Mouse (Mus musculus): ENCODE measurements at regions not wholly inside any gene's neighbourhood (a gene's known extent, or its start where the extent isn't known, plus 50 kb on each side); places are given as distances from the start of the nearest gene placed in this dataset.

DNA sequence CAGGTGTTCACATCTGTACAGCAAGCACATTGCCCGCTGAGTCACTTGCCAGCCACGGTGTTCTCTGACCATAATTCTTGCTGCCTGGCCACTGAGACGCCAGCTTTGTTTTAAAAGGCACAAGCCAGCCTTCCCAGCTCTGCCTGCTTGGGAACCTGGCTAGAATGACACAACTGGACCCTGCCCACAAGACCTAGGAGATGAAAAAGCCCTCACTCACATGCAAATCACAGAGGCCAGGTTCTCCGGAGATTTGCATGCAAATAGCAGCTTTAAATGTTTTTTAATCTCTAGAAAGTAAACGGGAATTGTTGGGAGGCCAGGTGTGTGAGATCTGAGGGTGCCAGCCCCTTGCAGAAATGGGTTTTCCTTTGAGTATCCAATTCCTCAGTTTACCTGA is 71.9 kb downstream of the 1810010D01Rik start:
- peaks cover 11% of the 10 kb centered on the region for H3K9me3 ChIP-seq (replicated peaks; ENCODE audit: control insufficient read depth, low read length)
- H3K36me3 ChIP-seq (ENCODE audit: control insufficient read depth, insufficient read depth), result no peaks in the 10 kb centered on the region
- no peaks in the 10 kb centered on the region for H3K4me1 ChIP-seq (ENCODE audit: control insufficient read depth, insufficient read depth, low read length)
- no peak overlapping the region for H3K4me2 ChIP-seq (ENCODE audit: low read depth, low read length)
- no peak overlapping the region for H3K27ac ChIP-seq (ENCODE audit: low read length)
- no peak for ATAC-seq (replicated peaks; ENCODE audit: extremely low read depth, insufficient read depth, low FRiP score)
- no peak overlapping the region for H3K4me3 ChIP-seq (ENCODE audit: low read length)
- no peak overlapping the region for H3K9ac ChIP-seq (ENCODE audit: low read length)
- H3K27me3 ChIP-seq (ENCODE audit: control insufficient read depth, insufficient read depth, low read length), result no peaks in the 10 kb centered on the region
- WGBS, result 50% methylated on average over 5 of the region's 5 CpGs

DNA sequence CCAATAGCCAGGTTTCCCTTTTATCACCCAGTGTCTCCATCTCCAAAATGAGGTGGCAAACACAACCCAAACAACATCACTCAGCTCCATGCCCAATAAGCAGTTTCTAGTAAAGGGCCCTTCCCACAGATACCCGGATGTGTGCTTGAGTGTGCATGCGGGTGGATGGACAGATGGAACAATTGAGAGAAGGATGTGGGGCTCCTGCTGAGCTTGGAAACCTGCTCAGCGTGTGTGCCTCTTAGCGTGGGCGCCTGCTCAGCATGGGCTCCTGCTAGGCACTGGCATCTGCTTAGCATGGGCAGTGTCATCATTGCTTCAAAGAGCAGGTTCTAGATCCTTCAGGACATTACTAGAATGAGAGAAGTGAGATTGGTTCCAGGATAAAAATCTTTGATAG is 75.4 kb downstream of the 1810010D01Rik start:
- 87% methylated on average over 5 of the region's 5 CpGs for WGBS
- Histone ChIP-seq H3K27me3 (ENCODE audit: control insufficient read depth, insufficient read depth, low read length) (no peaks in the 10 kb centered on the region), H3K27ac (ENCODE audit: low read length) (no peak overlapping the region), H3K36me3 (ENCODE audit: control insufficient read depth, insufficient read depth) (no peaks in the 10 kb centered on the region), H3K9me3 (replicated peaks; ENCODE audit: control insufficient read depth, low read length) (no peaks in the 10 kb centered on the region), H3K9ac (ENCODE audit: low read length) (no peak overlapping the region), H3K4me1 (ENCODE audit: control insufficient read depth, insufficient read depth, low read length) (peaks cover 5% of the 10 kb centered on the region; the same call in 1 of the 2 replicates), H3K4me2 (ENCODE audit: low read depth, low read length) (no peak overlapping the region), H3K4me3 (ENCODE audit: low read length) (no peak overlapping the region)
- no peak for ATAC-seq (replicated peaks; ENCODE audit: extremely low read depth, insufficient read depth, low FRiP score)

DNA sequence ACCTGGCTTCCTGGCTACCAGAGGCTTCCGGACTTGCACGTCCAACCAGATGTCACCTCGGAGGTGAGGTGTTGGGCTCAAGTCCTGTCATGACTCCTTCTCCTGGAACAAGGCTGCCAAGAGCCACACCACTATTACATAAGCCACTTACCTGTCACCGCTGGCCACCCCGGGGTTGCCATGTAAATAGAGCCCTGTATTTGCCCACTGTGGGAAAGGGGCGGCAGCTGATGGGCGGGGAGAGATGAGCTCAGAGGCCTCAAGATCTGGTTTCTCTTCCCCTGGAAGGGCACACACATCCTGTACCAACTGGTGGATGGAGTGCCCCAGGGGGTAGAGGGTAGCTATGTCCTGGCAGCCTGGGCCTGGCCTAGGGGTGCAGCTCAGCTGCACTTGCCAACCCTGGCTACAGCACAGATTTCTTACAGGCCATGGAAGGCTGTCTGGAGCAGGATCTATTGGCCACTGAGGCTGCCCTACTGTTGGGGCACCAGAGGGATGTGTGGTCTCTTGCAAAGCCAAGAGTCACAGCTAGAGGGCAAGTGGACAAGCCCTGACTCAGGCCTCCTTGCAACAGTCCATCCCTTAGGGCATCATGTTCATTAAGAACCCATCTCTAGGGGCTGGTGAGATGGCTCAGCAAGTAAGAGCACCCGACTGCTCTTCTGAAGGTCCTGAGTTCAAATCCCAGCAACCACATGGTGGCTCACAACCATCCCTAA is 76.3 kb downstream of the 1810010D01Rik start:
- no peak for ATAC-seq (replicated peaks; ENCODE audit: extremely low read depth, insufficient read depth, low FRiP score)
- H3K4me3 ChIP-seq (ENCODE audit: low read length), result no peak overlapping the region
- H3K27me3 ChIP-seq (ENCODE audit: control insufficient read depth, insufficient read depth, low read length), result no peaks in the 10 kb centered on the region
- no peak overlapping the region for H3K9ac ChIP-seq (ENCODE audit: low read length)
- no peak overlapping the region for H3K4me2 ChIP-seq (ENCODE audit: low read depth, low read length)
- no peaks in the 10 kb centered on the region for H3K9me3 ChIP-seq (replicated peaks; ENCODE audit: control insufficient read depth, low read length)
- no peaks in the 10 kb centered on the region for H3K36me3 ChIP-seq (ENCODE audit: control insufficient read depth, insufficient read depth)
- H3K4me1 ChIP-seq (ENCODE audit: control insufficient read depth, insufficient read depth, low read length), result peaks cover 10% of the 10 kb centered on the region; the same call in 1 of the 2 replicates
- H3K27ac ChIP-seq (ENCODE audit: low read length), result no peak overlapping the region
- 77% methylated on average over 8 of the region's 8 CpGs for WGBS

DNA sequence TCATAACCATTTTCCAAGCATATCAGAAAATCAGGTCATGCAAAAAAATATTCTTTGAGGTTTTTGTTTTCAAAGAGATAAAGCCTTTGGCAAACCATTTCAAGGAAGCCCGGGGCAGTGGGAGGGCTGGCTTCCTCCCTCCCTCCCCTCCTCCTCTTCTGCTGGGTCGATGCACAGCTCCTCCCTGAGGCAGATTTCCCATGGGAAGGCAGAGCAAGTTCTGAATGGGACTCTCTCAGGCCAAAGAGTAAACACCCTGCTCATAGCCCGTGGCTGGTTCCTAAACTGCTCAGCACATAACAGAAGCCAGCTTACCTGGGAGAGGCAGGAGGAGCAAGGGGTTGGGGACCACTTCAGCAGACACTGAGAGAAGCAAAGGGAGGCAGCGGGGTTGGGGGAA is 77.9 kb downstream of the 1810010D01Rik start:
- ATAC-seq (replicated peaks; ENCODE audit: extremely low read depth, insufficient read depth, low FRiP score), result no peak
- H3K9me3 ChIP-seq (replicated peaks; ENCODE audit: control insufficient read depth, low read length), result no peaks in the 10 kb centered on the region
- no peaks in the 10 kb centered on the region for H3K27me3 ChIP-seq (ENCODE audit: control insufficient read depth, insufficient read depth, low read length)
- no peak overlapping the region for H3K4me3 ChIP-seq (ENCODE audit: low read length)
- no peak overlapping the region for H3K9ac ChIP-seq (ENCODE audit: low read length)
- H3K27ac ChIP-seq (ENCODE audit: low read length), result no peak overlapping the region
- peaks cover 10% of the 10 kb centered on the region; the same call in 1 of the 2 replicates for H3K4me1 ChIP-seq (ENCODE audit: control insufficient read depth, insufficient read depth, low read length)
- no peak overlapping the region for H3K4me2 ChIP-seq (ENCODE audit: low read depth, low read length)
- no peaks in the 10 kb centered on the region for H3K36me3 ChIP-seq (ENCODE audit: control insufficient read depth, insufficient read depth)
- WGBS, result 31% methylated on average over 4 of the region's 4 CpGs

GRCm38 (mm10) chr7:145127661-145128060 is 80.3 kb downstream of the 1810010D01Rik start:
- ATAC-seq (replicated peaks; ENCODE audit: extremely low read depth, insufficient read depth, low FRiP score), result no peak; the same call in 1 of the 2 replicates
- Histone ChIP-seq H3K4me1 (ENCODE audit: control insufficient read depth, insufficient read depth, low read length) (peaks cover 10% of the 10 kb centered on the region; the same call in 1 of the 2 replicates), H3K27ac (ENCODE audit: low read length) (peak overlapping the region; percentile 28), H3K9me3 (replicated peaks; ENCODE audit: control insufficient read depth, low read length) (no peaks in the 10 kb centered on the region), H3K4me2 (ENCODE audit: low read depth, low read length) (no peak overlapping the region), H3K9ac (ENCODE audit: low read length) (0 out of 2 replicates have a peak overlapping the region, but pooled peaks have one; percentile 4), H3K36me3 (ENCODE audit: control insufficient read depth, insufficient read depth) (no peaks in the 10 kb centered on the region), H3K4me3 (ENCODE audit: low read length) (no peak overlapping the region), H3K27me3 (ENCODE audit: control insufficient read depth, insufficient read depth, low read length) (no peaks in the 10 kb centered on the region)
- WGBS, result 18% methylated on average over 8 of the region's 8 CpGs

DNA sequence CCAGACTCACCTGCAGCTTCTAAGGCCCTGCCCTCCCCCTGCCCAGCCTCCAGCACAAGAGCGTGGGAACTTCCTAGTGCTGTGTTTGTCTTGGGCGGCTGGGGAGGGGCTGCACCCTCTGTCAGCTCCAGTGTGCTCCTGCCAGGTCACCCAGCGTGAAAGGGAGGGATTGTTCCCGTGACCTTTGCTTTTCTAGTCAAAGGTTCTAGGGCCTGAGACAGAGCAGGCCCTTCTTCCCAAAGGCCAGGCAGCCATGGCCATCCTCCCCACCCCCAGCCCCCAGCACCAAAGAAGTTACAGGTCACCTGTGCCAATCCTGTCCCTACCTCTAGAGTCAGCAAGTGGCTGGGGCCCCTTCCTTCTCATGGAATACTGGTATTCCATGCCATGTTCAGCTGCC is 80.7 kb downstream of the 1810010D01Rik start:
- no peaks in the 10 kb centered on the region for H3K9me3 ChIP-seq (replicated peaks; ENCODE audit: control insufficient read depth, low read length)
- H3K4me3 ChIP-seq (ENCODE audit: low read length), result no peak overlapping the region
- no peaks in the 10 kb centered on the region for H3K36me3 ChIP-seq (ENCODE audit: control insufficient read depth, insufficient read depth)
- H3K4me1 ChIP-seq (ENCODE audit: control insufficient read depth, insufficient read depth, low read length), result peaks cover 10% of the 10 kb centered on the region; the same call in 1 of the 2 replicates
- 67% methylated on average over 4 of the region's 4 CpGs for WGBS
- H3K27me3 ChIP-seq (ENCODE audit: control insufficient read depth, insufficient read depth, low read length), result no peaks in the 10 kb centered on the region
- no peak overlapping the region for H3K4me2 ChIP-seq (ENCODE audit: low read depth, low read length)
- no peak for ATAC-seq (replicated peaks; ENCODE audit: extremely low read depth, insufficient read depth, low FRiP score)
- no peak overlapping the region for H3K9ac ChIP-seq (ENCODE audit: low read length)
- H3K27ac ChIP-seq (ENCODE audit: low read length), result no peak overlapping the region

- no peaks in the 10 kb centered on the region for H3K9me3 ChIP-seq (replicated peaks; ENCODE audit: control insufficient read depth, low read length)
- H3K4me3 ChIP-seq (ENCODE audit: low read length), result no peak overlapping the region
- H3K36me3 ChIP-seq (ENCODE audit: control insufficient read depth, insufficient read depth), result no peaks in the 10 kb centered on the region
- WGBS, result 76% methylated on average over 2 of the region's 2 CpGs
- H3K27ac ChIP-seq (ENCODE audit: low read length), result no peak overlapping the region
- H3K9ac ChIP-seq (ENCODE audit: low read length), result no peak overlapping the region
- no peak overlapping the region for H3K4me2 ChIP-seq (ENCODE audit: low read depth, low read length)
- peaks cover 20% of the 10 kb centered on the region for H3K4me1 ChIP-seq (ENCODE audit: control insufficient read depth, insufficient read depth, low read length)
- H3K27me3 ChIP-seq (ENCODE audit: control insufficient read depth, insufficient read depth, low read length), result no peaks in the 10 kb centered on the region
- no peak for ATAC-seq (replicated peaks; ENCODE audit: extremely low read depth, insufficient read depth, low FRiP score)
These were observed 83.8 kb downstream of the 1810010D01Rik start for GRCm38 (mm10) chr7:145123996-145124601.

DNA sequence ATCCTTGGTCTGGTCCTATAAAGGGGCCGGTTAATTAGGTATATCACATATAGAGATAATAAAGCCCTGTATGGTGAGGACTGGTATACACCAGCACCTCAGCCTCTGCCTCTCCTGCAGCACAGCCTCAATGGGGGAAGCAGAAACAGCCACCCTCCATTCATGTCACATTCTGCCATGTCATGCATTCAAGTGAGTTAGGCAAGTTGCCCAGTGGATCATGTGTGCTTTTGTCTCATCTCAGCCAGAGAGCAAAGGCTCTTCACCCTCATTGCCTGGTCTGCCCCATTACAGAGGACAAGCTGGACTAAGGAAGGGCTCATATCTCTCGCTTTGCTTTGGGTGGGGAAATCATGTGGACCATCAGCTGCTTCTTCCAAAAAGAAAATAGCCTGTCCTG is 85.4 kb downstream of the 1810010D01Rik start:
- 56% methylated on average over 2 of the region's 2 CpGs for WGBS
- ATAC-seq (replicated peaks; ENCODE audit: extremely low read depth, insufficient read depth, low FRiP score), result peak; percentile 45; the same call in 1 of the 2 replicates

DNA sequence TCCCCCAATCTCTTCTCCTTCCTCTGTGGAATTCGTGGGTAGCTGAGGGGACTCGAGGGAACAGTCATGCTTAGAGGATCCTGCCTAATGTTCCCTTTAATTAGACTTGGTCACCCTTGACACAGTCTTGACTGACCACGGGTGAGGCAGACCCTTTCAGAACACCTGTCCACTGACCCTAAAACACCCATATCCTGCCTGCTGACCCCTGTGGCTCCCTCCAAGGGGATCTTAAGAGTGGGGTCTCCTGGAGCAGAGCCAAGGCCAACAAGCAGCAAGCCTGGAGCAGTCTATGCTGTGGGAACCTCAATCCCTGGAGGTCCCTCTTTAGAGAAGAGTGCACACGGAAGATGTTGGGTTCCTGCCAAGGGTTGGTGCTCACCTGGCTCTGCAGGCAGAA is 89.5 kb downstream of the 1810010D01Rik start:
- no peak overlapping the region for H3K4me2 ChIP-seq (ENCODE audit: low read depth, low read length)
- no peaks in the 10 kb centered on the region for H3K9me3 ChIP-seq (replicated peaks; ENCODE audit: control insufficient read depth, low read length)
- whole genome bisulfite sequencing, result 58% methylated on average over 4 of the region's 4 CpGs
- H3K27me3 ChIP-seq (ENCODE audit: control insufficient read depth, insufficient read depth, low read length), result no peaks in the 10 kb centered on the region
- H3K9ac ChIP-seq (ENCODE audit: low read length), result no peak overlapping the region
- ATAC-seq (replicated peaks; ENCODE audit: extremely low read depth, insufficient read depth, low FRiP score), result no peak
- H3K4me3 ChIP-seq (ENCODE audit: low read length), result no peak overlapping the region
- no peak overlapping the region for H3K27ac ChIP-seq (ENCODE audit: low read length)
- H3K36me3 ChIP-seq (ENCODE audit: control insufficient read depth, insufficient read depth), result no peaks in the 10 kb centered on the region
- peaks cover 10% of the 10 kb centered on the region for H3K4me1 ChIP-seq (ENCODE audit: control insufficient read depth, insufficient read depth, low read length)

More for the DNA sequence above, 85.4 kb downstream of the 1810010D01Rik start:
- Histone ChIP-seq H3K27me3 (ENCODE audit: control insufficient read depth, insufficient read depth, low read length) (no peaks in the 10 kb centered on the region), H3K36me3 (ENCODE audit: control insufficient read depth, insufficient read depth) (no peaks in the 10 kb centered on the region), H3K4me3 (ENCODE audit: low read length) (no peak overlapping the region), H3K4me2 (ENCODE audit: low read depth, low read length) (no peak overlapping the region), H3K9ac (ENCODE audit: low read length) (no peak overlapping the region), H3K27ac (ENCODE audit: low read length) (no peak overlapping the region), H3K4me1 (ENCODE audit: control insufficient read depth, insufficient read depth, low read length) (peaks cover 14% of the 10 kb centered on the region), H3K9me3 (replicated peaks; ENCODE audit: control insufficient read depth, low read length) (no peaks in the 10 kb centered on the region)

All from heart, embryonic 16.5 days (tissue).